Comparison of ENCODE assay signal across 27 mouse cellular contexts in the genomic region with DNA sequence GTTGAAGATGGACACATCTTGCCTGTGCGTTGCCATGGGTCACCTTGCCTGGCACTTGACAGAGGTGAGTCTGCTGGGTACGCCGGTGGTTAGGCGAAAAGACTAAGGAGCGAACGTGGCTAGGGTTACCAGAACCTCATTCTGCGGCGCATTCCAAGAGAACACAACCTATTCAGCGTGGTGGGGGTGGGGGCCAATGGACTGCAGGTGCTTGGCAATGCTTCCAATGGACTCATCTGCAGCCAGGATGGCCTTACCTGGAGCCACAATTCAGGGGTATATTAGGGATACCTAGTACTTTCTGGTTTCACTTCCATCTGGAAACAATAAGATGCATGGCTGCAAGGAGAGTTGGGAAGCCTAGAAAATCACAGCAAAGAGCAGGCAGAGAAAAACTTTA. TPM values are rescaled to one million over a fixed set of nuclear protein-coding genes. Genes with fewer than 3 reads are reported as not detected.
"Had no signal": no experiment of that assay in that cellular context is flagged by ENCODE, and none has a peak within 500 bp of the region (broad histone marks: within the 10 kb centered on the region; RNA-seq: fewer than 3 reads in every experiment).

A gene (minus strand): TSS at position 101 of the 400 bp plus-strand sequence.

- H3K4me1 ChIP-seq: embryonic facial prominence, embryonic 10.5 days; embryonic facial prominence, embryonic 12.5 days; embryonic facial prominence, embryonic 13.5 days; embryonic facial prominence, embryonic 15.5 days; forebrain, embryonic 10.5 days; forebrain, embryonic 12.5 days; forebrain, embryonic 13.5 days; forebrain, embryonic 15.5 days had no signal

- DNase-seq: cerebellum, adult 18-20 months; cerebellum, adult 2 months; cerebellum, adult 8-10 months; cerebellum, adult 9-10 months; cerebellum, adult 9-11 months; cerebellum, postnatal 10 days; cerebellum, postnatal 25 days; cerebellum, postnatal 36 days; embryo, embryonic 11 days; forebrain, postnatal 0 days; gastrocnemius, postnatal 10 days; gastrocnemius, postnatal 25 days; gastrocnemius, postnatal 36 days; heart, adult 18-20 months; heart, adult 2 months had no signal

- H3K9me3 ChIP-seq: embryonic facial prominence, embryonic 10.5 days; embryonic facial prominence, embryonic 12.5 days; embryonic facial prominence, embryonic 13.5 days; embryonic facial prominence, embryonic 15.5 days; forebrain, embryonic 10.5 days; forebrain, embryonic 12.5 days; forebrain, embryonic 13.5 days; forebrain, embryonic 15.5 days had no signal

- ATAC-seq: forebrain, embryonic 13.5 days; forebrain, embryonic 14.5 days; forebrain, embryonic 15.5 days; forebrain, embryonic 16.5 days; forebrain, postnatal 0 days had no signal

- H3K27me3 ChIP-seq: embryonic facial prominence, embryonic 12.5 days; embryonic facial prominence, embryonic 13.5 days; embryonic facial prominence, embryonic 15.5 days; forebrain, embryonic 12.5 days; forebrain, embryonic 13.5 days; forebrain, embryonic 15.5 days had no signal

- H3K4me2 ChIP-seq: embryonic facial prominence, embryonic 12.5 days; embryonic facial prominence, embryonic 13.5 days; embryonic facial prominence, embryonic 15.5 days; forebrain, embryonic 12.5 days; forebrain, embryonic 13.5 days; forebrain, embryonic 15.5 days had no signal

- H3K9ac ChIP-seq: embryonic facial prominence, embryonic 12.5 days; embryonic facial prominence, embryonic 13.5 days; embryonic facial prominence, embryonic 15.5 days; forebrain, embryonic 12.5 days; forebrain, embryonic 13.5 days; forebrain, embryonic 15.5 days; forebrain, postnatal 0 days had no signal

- H3K27ac ChIP-seq: embryonic facial prominence, embryonic 10.5 days; embryonic facial prominence, embryonic 12.5 days; embryonic facial prominence, embryonic 13.5 days; embryonic facial prominence, embryonic 15.5 days; forebrain, embryonic 10.5 days; forebrain, embryonic 12.5 days; forebrain, embryonic 13.5 days; forebrain, embryonic 15.5 days; heart, adult 2 months had no signal

- H3K36me3 ChIP-seq: embryonic facial prominence, embryonic 10.5 days; embryonic facial prominence, embryonic 12.5 days; embryonic facial prominence, embryonic 13.5 days; embryonic facial prominence, embryonic 15.5 days; forebrain, embryonic 10.5 days; forebrain, embryonic 12.5 days; forebrain, embryonic 15.5 days had no signal

- H3K4me3 ChIP-seq: embryonic facial prominence, embryonic 10.5 days; embryonic facial prominence, embryonic 12.5 days; embryonic facial prominence, embryonic 13.5 days; embryonic facial prominence, embryonic 15.5 days; erythroblast, embryonic 14.5 days; forebrain, embryonic 10.5 days; forebrain, embryonic 12.5 days; forebrain, embryonic 13.5 days; forebrain, embryonic 15.5 days; heart, adult 2 months had no signal

RNA-seq across cellular contexts. Expression of the gene that starts here (rescaled TPM):
- total RNA-seq: heart, adult 2 months had no signal
- polyA plus RNA-seq: embryonic facial prominence, embryonic 12.5 days; embryonic facial prominence, embryonic 13.5 days; embryonic facial prominence, embryonic 15.5 days; erythroblast, embryonic 14.5 days; forebrain, embryonic 11.5 days; forebrain, embryonic 12.5 days; forebrain, embryonic 13.5 days; forebrain, embryonic 15.5 days; forebrain, embryonic 16.5 days; forebrain, postnatal 0 days had no signal
